Mouse (Mus musculus) forebrain, embryonic 16.5 days (tissue): ENCODE measurements around the gene Clec16a. TPM values are rescaled to one million over a fixed set of nuclear protein-coding genes. Genes with fewer than 3 reads are reported as not detected.

Experiments used
- ATAC-seq: fragments of 200-750 bp; cut with Nextera tagmentation; 2 replicates; pipeline ENCODE4 v1.8.0; 2017; ENCODE audit warnings: mild to moderate bottlenecking, moderate library complexity
- H3K27ac ChIP-seq: fragments of 300-500 bp; sonication (generic); 2 replicates; pipeline ENCODE4 v1.5.1; 2014; ENCODE audit warnings: low read length, control low read depth
- H3K27me3 ChIP-seq: fragments of 300-500 bp; sonication (generic); replicated peaks from 2 replicates; pipeline ENCODE4 v1.6.1; 2014; ENCODE audit warnings: low read length; ENCODE audit not compliant: control insufficient read depth, insufficient read depth
- H3K36me3 ChIP-seq: fragments of 300-500 bp; sonication (generic); 2 replicates; pipeline ENCODE4 v1.6.1; 2014; ENCODE audit not compliant: control insufficient read depth, insufficient read depth
- H3K4me1 ChIP-seq: fragments of 300-500 bp; sonication (generic); replicated peaks from 2 replicates; pipeline ENCODE4 v1.6.1; 2014; ENCODE audit warnings: low read length; ENCODE audit not compliant: control insufficient read depth, insufficient read depth
- H3K4me2 ChIP-seq: fragments of 300-500 bp; sonication (generic); 2 replicates; pipeline ENCODE4 v1.6.1; 2014; ENCODE audit warnings: mild to moderate bottlenecking, low read length, control low read depth
- H3K4me3 ChIP-seq: fragments of 300-500 bp; sonication (generic); replicated peaks from 2 replicates; pipeline ENCODE4 v1.5.1; 2014; ENCODE audit warnings: mild to moderate bottlenecking, low read length, control low read depth
- H3K9ac ChIP-seq: fragments of 300-500 bp; sonication (generic); replicated peaks from 2 replicates; pipeline ENCODE4 v1.6.1; 2014; ENCODE audit warnings: low read depth, low read length, control low read depth
- H3K9me3 ChIP-seq: fragments of 300-500 bp; sonication (generic); 2 replicates; pipeline ENCODE4 v1.6.1; 2016; ENCODE audit warnings: low read length; ENCODE audit not compliant: control insufficient read depth
- WGBS: fragments of 180-500 bp; shearing (Covaris S2); extraction: QIAGEN DNeasy Blood & Tissue Kit; methylation state at CpG from one replicate; pipeline ENCODE4 v1.1.7; 2014; 5-methylcytosine and 5-hydroxymethylcytosine counted together
- polyA plus RNA-seq: library from polyadenylated mRNA; unstranded; fragments of >200 nt; fragmentation: Nextera tagmentation; extraction: Ambion mirVana; gene quantifications from 2 replicates; pipeline ENCODE4 v1.2.1, GENCODE M21; 2015

Gene Clec16a
- polyA plus RNA-seq, 1 experiment from 2014 or later: 72.8 TPM

GRCm38 (mm10) chr16:10735781-10736180, 190.6 kb downstream of the Clec16a start:
- Histone ChIP-seq H3K9ac (no peak overlapping the region), H3K36me3 (no peaks in the 10 kb centered on the region), H3K4me1 (no peaks in the 10 kb centered on the region), H3K27ac (no peak overlapping the region), H3K9me3 (no peaks in the 10 kb centered on the region), H3K27me3 (no peaks in the 10 kb centered on the region), H3K4me3 (no peak overlapping the region), H3K4me2 (no peak overlapping the region)
- ATAC-seq: no peak
- WGBS: 77% methylated on average over 2 of the region's 2 CpGs

GRCm38 (mm10) chr16:10736364-10736763, 191.2 kb downstream of the Clec16a start:
- no peak overlapping the region for H3K4me2 ChIP-seq
- no peaks in the 10 kb centered on the region for H3K27me3 ChIP-seq
- no peaks in the 10 kb centered on the region for H3K9me3 ChIP-seq
- H3K27ac ChIP-seq: no peak overlapping the region
- no peak overlapping the region for H3K4me3 ChIP-seq
- no peak for ATAC-seq
- no peaks in the 10 kb centered on the region for H3K36me3 ChIP-seq
- 72% methylated on average over 10 of the region's 10 CpGs for whole genome bisulfite sequencing
- H3K4me1 ChIP-seq: no peaks in the 10 kb centered on the region
- H3K9ac ChIP-seq: no peak overlapping the region

- H3K9ac ChIP-seq: no peak overlapping the region
- no peaks in the 10 kb centered on the region for H3K9me3 ChIP-seq
- no peak overlapping the region for H3K4me2 ChIP-seq
- H3K4me3 ChIP-seq: no peak overlapping the region
- H3K27me3 ChIP-seq: no peaks in the 10 kb centered on the region
- no peak overlapping the region for H3K27ac ChIP-seq
- no peaks in the 10 kb centered on the region for H3K36me3 ChIP-seq
- H3K4me1 ChIP-seq: no peaks in the 10 kb centered on the region
- no peak for ATAC-seq
- 71% methylated on average over 2 of the region's 2 CpGs for WGBS
Measured at GRCm38 (mm10) chr16:10737571-10737970, 192.4 kb downstream of the Clec16a start.

- Histone ChIP-seq H3K27me3 (no peaks in the 10 kb centered on the region), H3K36me3 (no peaks in the 10 kb centered on the region), H3K4me1 (no peaks in the 10 kb centered on the region), H3K9ac (no peak overlapping the region), H3K9me3 (no peaks in the 10 kb centered on the region), H3K4me3 (no peak overlapping the region), H3K4me2 (no peak overlapping the region), H3K27ac (no peak overlapping the region)
- no peak for ATAC-seq
- 92% methylated on average over 3 of the region's 3 CpGs for WGBS
Measured at GRCm38 (mm10) chr16:10738866-10739265, 193.7 kb downstream of the Clec16a start.

GRCm38 (mm10) chr16:10739854-10740398, 194.8 kb downstream of the Clec16a start:
- H3K27me3 ChIP-seq: no peaks in the 10 kb centered on the region
- ATAC-seq: no peak
- no peaks in the 10 kb centered on the region for H3K4me1 ChIP-seq
- H3K36me3 ChIP-seq: no peaks in the 10 kb centered on the region
- H3K9me3 ChIP-seq: no peaks in the 10 kb centered on the region
- no peak overlapping the region for H3K27ac ChIP-seq
- no peak overlapping the region for H3K4me2 ChIP-seq
- no peak overlapping the region for H3K4me3 ChIP-seq
- WGBS: 70% methylated on average over 9 of the region's 9 CpGs
- no peak overlapping the region for H3K9ac ChIP-seq

- H3K4me2 ChIP-seq: no peak overlapping the region
- H3K36me3 ChIP-seq: no peaks in the 10 kb centered on the region
- H3K9ac ChIP-seq: no peak overlapping the region
- H3K27ac ChIP-seq: no peak overlapping the region
- H3K9me3 ChIP-seq: no peaks in the 10 kb centered on the region
- 86% methylated on average over 2 of the region's 2 CpGs for WGBS
- H3K4me3 ChIP-seq: no peak overlapping the region
- ATAC-seq: no peak
- H3K4me1 ChIP-seq: no peaks in the 10 kb centered on the region
- no peaks in the 10 kb centered on the region for H3K27me3 ChIP-seq
Measured at GRCm38 (mm10) chr16:10741082-10741481, 195.9 kb downstream of the Clec16a start.

GRCm38 (mm10) chr16:10749226-10749625, 204.1 kb downstream of the Clec16a start:
- Histone ChIP-seq H3K9ac (no peak overlapping the region), H3K9me3 (no peaks in the 10 kb centered on the region), H3K4me2 (no peak overlapping the region), H3K27ac (no peak overlapping the region), H3K4me3 (no peak overlapping the region), H3K36me3 (no peaks in the 10 kb centered on the region), H3K27me3 (no peaks in the 10 kb centered on the region), H3K4me1 (peaks cover 7% of the 10 kb centered on the region)
- WGBS: 74% methylated on average over 7 of the region's 7 CpGs
- ATAC-seq: no peak

GRCm38 (mm10) chr16:10749824-10750223, 204.7 kb downstream of the Clec16a start:
- H3K9me3 ChIP-seq: no peaks in the 10 kb centered on the region
- no peaks in the 10 kb centered on the region for H3K36me3 ChIP-seq
- peak; percentile 78 for ATAC-seq
- H3K4me3 ChIP-seq: no peak overlapping the region
- 44% methylated on average over 7 of the region's 7 CpGs for WGBS
- peaks cover 7% of the 10 kb centered on the region for H3K4me1 ChIP-seq
- no peak overlapping the region for H3K27ac ChIP-seq
- H3K4me2 ChIP-seq: no peak overlapping the region
- H3K27me3 ChIP-seq: no peaks in the 10 kb centered on the region
- no peak overlapping the region for H3K9ac ChIP-seq

GRCm38 (mm10) chr16:10754521-10755296, 209.6 kb downstream of the Clec16a start:
- no peaks in the 10 kb centered on the region for H3K9me3 ChIP-seq
- no peaks in the 10 kb centered on the region for H3K27me3 ChIP-seq
- no peaks in the 10 kb centered on the region for H3K36me3 ChIP-seq
- WGBS: 91% methylated on average over 3 of the region's 3 CpGs
- H3K9ac ChIP-seq: no peak overlapping the region
- no peak for ATAC-seq
- peaks cover 2% of the 10 kb centered on the region for H3K4me1 ChIP-seq
- no peak overlapping the region for H3K4me3 ChIP-seq
- no peak overlapping the region for H3K4me2 ChIP-seq
- H3K27ac ChIP-seq: no peak overlapping the region
